Mouse (Mus musculus): Measurements from ENCODE around the gene Slc1a1.

Slc1a1 gene

GRCm38 (mm10) chr19:28917839-28918238 is 83.0 kb downstream of the Slc1a1 start:
- no peak for DNase-seq (ENCODE audit: low spot score)

GRCm38 (mm10) chr19:28926366-28926765 is 91.5 kb downstream of the Slc1a1 start:
- DNase-seq (ENCODE audit: low spot score) = no peak

- no peak for DNase-seq (ENCODE audit: low spot score)
These were observed 92.5 kb downstream of the Slc1a1 start for GRCm38 (mm10) chr19:28927396-28927795.

- no peak for DNase-seq (ENCODE audit: low spot score)
These were observed 94.2 kb downstream of the Slc1a1 start for GRCm38 (mm10) chr19:28929034-28929433.

GRCm38 (mm10) chr19:28934897-28935296 is 100.0 kb downstream of the Slc1a1 start:
- no peak for DNase-seq (ENCODE audit: low spot score)

- no peak for DNase-seq (ENCODE audit: low spot score)
These were observed 105.5 kb downstream of the Slc1a1 start for GRCm38 (mm10) chr19:28940135-28940874.

GRCm38 (mm10) chr19:28941271-28941670 is 106.4 kb downstream of the Slc1a1 start:
- DNase-seq (ENCODE audit: low spot score) = no peak

- no peak for DNase-seq (ENCODE audit: low spot score)
These were observed 111.9 kb downstream of the Slc1a1 start for GRCm38 (mm10) chr19:28946782-28947181.

- no peak for DNase-seq (ENCODE audit: low spot score)
These were observed 112.5 kb downstream of the Slc1a1 start for GRCm38 (mm10) chr19:28947311-28947710.

- no peak for DNase-seq (ENCODE audit: low spot score)
These were observed 116.4 kb downstream of the Slc1a1 start for GRCm38 (mm10) chr19:28951251-28951650.

- DNase-seq (ENCODE audit: low spot score) = no peak
These were observed 128.3 kb downstream of the Slc1a1 start for GRCm38 (mm10) chr19:28963113-28963512.

GRCm38 (mm10) chr19:28963513-28963841 is 128.6 kb downstream of the Slc1a1 start:
- DNase-seq (ENCODE audit: low spot score) = no peak

All from testis, postnatal 14 days (tissue).